Mouse (Mus musculus): ENCODE data around the gene Serpina1e. TPM values are rescaled to one million over a fixed set of nuclear protein-coding genes. Genes with fewer than 3 reads are reported as not detected.

Gene Serpina1e
- polyA plus RNA-seq, 1 experiment, result 2.9 TPM

Other genes starting within 250 kb of the Serpina1e start
- gene Serpina1d, start 185.4 kb downstream of the Serpina1e start, polyA plus RNA-seq (2012; rRNA removed), result 0.91 and 2.6 TPM in 2 replicates
- 1.1 and 5.0 TPM in 2 replicates for gene Serpina1b, start 128.6 kb downstream of the Serpina1e start, polyA plus RNA-seq (2012; rRNA removed)
- gene Serpina1a, start 95.4 kb downstream of the Serpina1e start, polyA plus RNA-seq (2012; rRNA removed), result 0.75 and 2.3 TPM in 2 replicates
- gene Serpina1c, start 54.1 kb downstream of the Serpina1e start, polyA plus RNA-seq (2012; rRNA removed), result 2.0 and 6.3 TPM in 2 replicates
- 0.15 TPM in 1 of 2 replicates, not detected in the other for gene Serpina11, start 31.0 kb upstream of the Serpina1e start, polyA plus RNA-seq (2012; rRNA removed)
- 1.4 and 2.7 TPM in 2 replicates for gene Serpina9, start 54.8 kb upstream of the Serpina1e start, polyA plus RNA-seq (2012; rRNA removed)
- 0.12 TPM in 1 of 2 replicates, not detected in the other for gene Serpina12, start 85.5 kb upstream of the Serpina1e start, polyA plus RNA-seq (2012; rRNA removed)
- not detected in 2 replicates for gene Serpina5, start 142.1 kb upstream of the Serpina1e start, polyA plus RNA-seq (2012; rRNA removed)
- gene Serpina3a, start 153.7 kb upstream of the Serpina1e start, polyA plus RNA-seq (2012; rRNA removed), result not detected in 2 replicates
- gene Serpina3b, start 169.0 kb upstream of the Serpina1e start, polyA plus RNA-seq (2012; rRNA removed), result 0.15 TPM in 1 of 2 replicates, not detected in the other
- 7.3 and 12.0 TPM in 2 replicates for gene Serpina3c, start 194.9 kb upstream of the Serpina1e start, polyA plus RNA-seq (2012; rRNA removed)

All from lung, adult 2 months (tissue).